Mouse (Mus musculus): ENCODE measurements around the gene Plcg1.

- TF ChIP-seq POLR2A (IDR thresholded peaks at IDR 0.05; ENCODE audit: control insufficient read depth, extremely low read depth, insufficient read depth, low read length, poor library complexity), result no peak
- no peak for TF ChIP-seq CTCF (IDR thresholded peaks at IDR 0.05; ENCODE audit: borderline replicate concordance, control insufficient read depth, extremely low read depth, insufficient read depth, low read length, poor library complexity)
Observed at GRCm38 (mm10) chr2:160804794-160805527, 73.9 kb downstream of the Plcg1 start.

Measured in thymus, adult 2 months (tissue).